Mouse (Mus musculus) heart, embryonic 14.5 days (tissue): Measurements from ENCODE around the gene Trim9. TPM values are rescaled to one million over a fixed set of nuclear protein-coding genes. Genes with fewer than 3 reads are reported as not detected.

Experiments
- ATAC-seq: fragments of 200-750 bp; cut with Nextera tagmentation; 2 replicates; pipeline ENCODE4 v1.8.0; 2017; ENCODE audit warnings: low read depth, moderate TSS enrichment; ENCODE audit not compliant: insufficient number of reproducible peaks, insufficient read depth, low FRiP score
- H3K27ac ChIP-seq, 2 experiments: fragments of 200-500 bp in 1 of 2; fragments of 300-500 bp in 1 of 2; sonication (generic) in 1 of 2; replicated peaks in 1 of 2; 2 replicates each; pipeline ENCODE4 v1.5.1; 2012 to 2014; ENCODE audit warnings: low read depth in 2 of 2, low read length in 2 of 2, control low read depth in 1 of 2, mild to moderate bottlenecking in 1 of 2, mixed read lengths in 1 of 2; ENCODE audit not compliant: control insufficient read depth in 1 of 2, insufficient read depth in 1 of 2
- H3K27me3 ChIP-seq: fragments of 300-500 bp; sonication (generic); 2 replicates; pipeline ENCODE4 v1.6.1; 2014; ENCODE audit warnings: mild to moderate bottlenecking, low read length, control low read depth; ENCODE audit not compliant: control insufficient read depth, insufficient read depth
- H3K36me3 ChIP-seq: fragments of 300-500 bp; sonication (generic); 2 replicates; pipeline ENCODE4 v1.6.1; 2014; ENCODE audit warnings: mild to moderate bottlenecking, control low read depth, low read length, mixed read lengths; ENCODE audit not compliant: control insufficient read depth, insufficient read depth
- H3K4me1 ChIP-seq, 2 experiments: fragments of 200-500 bp in 1 of 2; fragments of 300-500 bp in 1 of 2; sonication (generic) in 1 of 2; 2 replicates each; pipeline ENCODE4 v1.6.1; 2012 to 2014; ENCODE audit warnings: low read length in 2 of 2, control low read depth in 1 of 2, mixed read lengths in 1 of 2; ENCODE audit not compliant: control insufficient read depth in 2 of 2, insufficient read depth in 2 of 2
- H3K4me2 ChIP-seq: fragments of 300-500 bp; sonication (generic); 2 replicates; pipeline ENCODE4 v1.6.1; 2014; ENCODE audit warnings: mild to moderate bottlenecking, low read length
- H3K4me3 ChIP-seq, 2 experiments: fragments of 200-500 bp in 1 of 2; fragments of 300-500 bp in 1 of 2; sonication (generic) in 1 of 2; 2 replicates each; pipeline ENCODE4 v1.5.1; 2012 to 2014; ENCODE audit warnings: low read length in 2 of 2, mild to moderate bottlenecking in 2 of 2, control low read depth in 1 of 2, low read depth in 1 of 2, moderate library complexity in 1 of 2; ENCODE audit not compliant: control insufficient read depth in 1 of 2, insufficient read depth in 1 of 2
- H3K9ac ChIP-seq: fragments of 300-500 bp; sonication (generic); 2 replicates; pipeline ENCODE4 v1.6.1; 2014; ENCODE audit warnings: mild to moderate bottlenecking, low read length
- H3K9me3 ChIP-seq: fragments of 300-500 bp; sonication (generic); 2 replicates; pipeline ENCODE4 v1.6.1; 2016; ENCODE audit warnings: low read length, control low read depth; ENCODE audit not compliant: control insufficient read depth
- WGBS: fragments of 180-500 bp; shearing (Covaris S2); extraction: QIAGEN DNeasy Blood & Tissue Kit; methylation state at CpG from one replicate; pipeline ENCODE4 v1.1.7; 2014; 5-methylcytosine and 5-hydroxymethylcytosine counted together
- polyA plus RNA-seq: library from polyadenylated mRNA; unstranded; fragments of >200 nt; fragmentation: Nextera tagmentation; extraction: Ambion mirVana; gene quantifications from 2 replicates; pipeline ENCODE4 v1.2.1, GENCODE M21; 2014

Gene Trim9
- polyA plus RNA-seq, 1 experiment from 2014 or later: 0.30 TPM

DNA sequence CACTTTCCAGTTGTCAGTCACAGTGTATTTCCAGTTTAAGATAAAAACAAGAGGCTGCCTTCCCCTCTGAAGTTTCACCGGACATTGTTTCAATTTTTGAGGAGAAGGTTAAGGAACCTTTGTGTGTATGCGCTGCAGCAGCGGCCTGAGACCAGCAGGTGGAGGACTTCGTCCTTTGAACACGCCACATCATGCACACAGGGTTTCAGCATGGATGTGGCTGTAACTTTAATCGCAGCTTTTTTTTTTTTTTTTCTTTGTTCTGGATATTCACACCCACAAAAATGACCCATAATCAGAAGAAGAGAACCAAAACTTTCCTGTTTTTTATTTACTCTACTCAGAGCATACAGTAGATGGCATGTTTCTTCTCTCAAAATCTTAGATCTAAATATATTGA, 113.0 kb downstream of the Trim9 start:
- Histone ChIP-seq H3K27ac (no peak overlapping the region), H3K4me3 (no peak overlapping the region), H3K9me3 (no peaks in the 10 kb centered on the region), H3K36me3 (no peaks in the 10 kb centered on the region), H3K9ac (no peak overlapping the region; the same call in 1 of the 2 replicates), H3K4me2 (peak overlapping the region; percentile 67; the same call in 1 of the 2 replicates), H3K4me1 (peaks cover 13 to 16% of the 10 kb centered on the region in 2 experiments), H3K27me3 (no peaks in the 10 kb centered on the region)
- ATAC-seq: no peak
- WGBS: 17% methylated on average over 6 of the region's 6 CpGs

DNA sequence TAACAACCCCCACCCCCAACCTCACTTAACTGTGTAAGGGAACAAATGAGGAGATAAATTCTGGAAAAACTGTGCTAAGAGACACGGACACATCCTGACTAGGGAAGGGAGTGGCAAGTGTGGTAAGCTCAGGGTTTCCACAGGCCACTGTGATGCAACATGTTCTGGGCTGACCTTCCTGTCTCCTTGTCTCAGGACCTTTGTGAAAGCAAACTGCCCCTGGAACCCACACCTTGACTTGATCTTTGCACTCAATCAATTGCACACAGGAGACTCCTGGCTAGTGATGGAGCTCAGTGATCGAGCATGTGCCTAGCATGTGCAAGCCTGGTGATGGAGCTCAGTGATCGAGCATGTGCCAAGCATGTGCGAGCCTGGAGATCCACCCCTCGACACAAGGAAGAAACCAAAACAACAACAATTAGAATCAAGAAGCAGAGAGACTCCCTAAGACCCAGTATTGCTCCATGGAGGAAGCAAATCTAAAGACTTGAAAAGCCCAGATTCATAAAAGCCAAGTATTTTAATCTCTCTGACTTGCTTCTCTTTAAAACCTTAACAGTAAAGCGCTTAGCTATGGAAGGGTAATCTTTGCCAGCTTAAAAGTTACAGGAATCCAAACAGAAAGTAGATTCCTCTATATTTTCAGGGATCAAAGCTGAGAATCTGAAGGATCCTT, 113.6 kb downstream of the Trim9 start:
- no peak for ATAC-seq
- no peaks in the 10 kb centered on the region for H3K9me3 ChIP-seq
- H3K4me3 ChIP-seq: no peak overlapping the region
- WGBS: 81% methylated on average over 6 of the region's 6 CpGs
- H3K9ac ChIP-seq: no peak overlapping the region; the same call in 1 of the 2 replicates
- H3K4me2 ChIP-seq: no peak overlapping the region
- H3K36me3 ChIP-seq: no peaks in the 10 kb centered on the region
- H3K4me1 ChIP-seq: peaks cover 13 to 16% of the 10 kb centered on the region in 2 experiments
- no peak overlapping the region for H3K27ac ChIP-seq
- H3K27me3 ChIP-seq: no peaks in the 10 kb centered on the region

DNA sequence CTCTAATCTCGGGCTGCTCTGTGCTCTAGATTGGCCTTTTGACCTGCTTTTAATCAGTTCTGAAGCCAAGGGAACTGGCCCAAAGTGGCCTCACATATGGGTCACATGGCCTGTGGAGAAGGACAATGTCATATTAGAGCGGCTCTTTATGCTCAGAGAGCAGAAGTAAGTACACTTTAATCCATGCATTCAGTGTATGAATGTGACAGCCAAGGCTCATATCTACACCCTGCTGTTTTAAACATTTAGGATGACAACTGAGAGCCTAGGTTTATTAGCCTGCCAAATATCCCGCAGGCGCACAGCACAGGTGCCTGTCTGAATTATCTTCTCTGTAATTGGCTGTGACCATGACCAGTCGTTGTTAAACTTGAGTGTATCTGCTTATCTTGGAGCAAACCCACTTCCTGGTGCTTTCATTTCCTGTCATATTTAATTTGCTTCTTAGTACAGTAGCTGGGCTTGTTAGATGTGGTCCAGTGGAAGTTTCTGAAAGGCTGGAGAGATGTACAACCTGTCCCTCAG, 115.3 kb downstream of the Trim9 start:
- Histone ChIP-seq H3K27me3 (no peaks in the 10 kb centered on the region), H3K9ac (no peak overlapping the region), H3K4me2 (no peak overlapping the region), H3K9me3 (no peaks in the 10 kb centered on the region), H3K4me3 (no peak overlapping the region), H3K4me1 (peaks cover 16 to 17% of the 10 kb centered on the region in 2 experiments), H3K36me3 (no peaks in the 10 kb centered on the region), H3K27ac (no peak overlapping the region)
- no peak for ATAC-seq
- WGBS: 33% methylated on average over 5 of the region's 5 CpGs

DNA sequence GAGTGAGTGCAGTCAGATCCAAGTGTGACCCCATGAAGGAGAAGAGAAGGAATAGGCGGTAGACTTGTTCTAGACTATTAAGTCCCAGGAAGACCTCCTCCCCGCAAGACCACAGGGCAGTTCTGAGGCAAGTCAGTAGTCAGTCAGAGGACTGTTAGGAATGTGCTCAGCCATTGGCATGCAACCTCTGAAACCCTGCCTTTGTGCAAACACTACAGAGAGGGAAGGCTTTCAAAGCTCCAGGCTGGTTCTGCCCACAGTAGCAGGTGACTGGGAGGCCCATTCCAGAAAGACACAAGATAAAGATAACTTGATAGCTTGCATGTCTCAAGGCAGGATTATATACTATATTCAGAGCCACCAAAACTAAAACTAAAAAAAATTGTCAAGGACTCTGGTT, 116.1 kb downstream of the Trim9 start, which contains the start of gene Pygl:
Pygl (minus strand) TSS at position 195 of the 400 bp plus-strand sequence.
- Histone ChIP-seq H3K4me3 (no peak within 1 kb of the TSS), H3K27ac (peak within 1 kb of the TSS in 1 of 2 experiments; percentile 28; a peak in 1 of 4 replicates), H3K36me3 (no peaks in the 10 kb centered on the region), H3K27me3 (no peaks in the 10 kb centered on the region), H3K4me2 (no peak within 1 kb of the TSS), H3K9me3 (no peaks in the 10 kb centered on the region), H3K9ac (no peak within 1 kb of the TSS), H3K4me1 (peaks cover 16 to 23% of the 10 kb centered on the region in 2 experiments)
- ATAC-seq: no peak
- 79% methylated on average over 2 of the region's 2 CpGs for WGBS

DNA sequence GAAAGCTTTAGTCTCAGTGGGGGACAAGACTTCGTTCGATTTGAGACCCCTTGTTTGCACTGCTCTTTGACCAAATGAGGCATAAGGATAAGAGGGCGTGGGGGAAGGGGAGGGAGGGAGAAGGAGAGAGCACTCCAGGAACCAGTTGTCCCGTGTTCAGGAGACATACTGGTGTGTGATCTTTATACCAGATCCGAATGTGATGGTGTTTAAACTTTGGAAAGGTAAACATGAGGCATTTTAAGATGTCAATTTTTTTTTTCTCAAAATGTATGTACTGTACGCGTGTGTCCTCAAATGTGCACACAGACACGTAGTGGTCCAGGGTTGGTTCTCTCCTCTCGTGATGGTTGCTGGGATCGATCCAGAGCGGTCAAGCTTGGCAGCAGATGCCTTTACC, 119.3 kb downstream of the Trim9 start:
- H3K27me3 ChIP-seq: no peaks in the 10 kb centered on the region
- H3K4me3 ChIP-seq: peak overlapping the region; percentile 60 to 63
- H3K9me3 ChIP-seq: no peaks in the 10 kb centered on the region
- H3K27ac ChIP-seq: peak overlapping the region; percentile 50 to 80
- peak overlapping the region; percentile 90 for H3K4me2 ChIP-seq
- WGBS: 66% methylated on average over 11 of the region's 11 CpGs
- H3K4me1 ChIP-seq: peaks cover 19 to 24% of the 10 kb centered on the region in 2 experiments
- no peaks in the 10 kb centered on the region for H3K36me3 ChIP-seq
- no peak for ATAC-seq
- H3K9ac ChIP-seq: peak overlapping the region; percentile 82

DNA sequence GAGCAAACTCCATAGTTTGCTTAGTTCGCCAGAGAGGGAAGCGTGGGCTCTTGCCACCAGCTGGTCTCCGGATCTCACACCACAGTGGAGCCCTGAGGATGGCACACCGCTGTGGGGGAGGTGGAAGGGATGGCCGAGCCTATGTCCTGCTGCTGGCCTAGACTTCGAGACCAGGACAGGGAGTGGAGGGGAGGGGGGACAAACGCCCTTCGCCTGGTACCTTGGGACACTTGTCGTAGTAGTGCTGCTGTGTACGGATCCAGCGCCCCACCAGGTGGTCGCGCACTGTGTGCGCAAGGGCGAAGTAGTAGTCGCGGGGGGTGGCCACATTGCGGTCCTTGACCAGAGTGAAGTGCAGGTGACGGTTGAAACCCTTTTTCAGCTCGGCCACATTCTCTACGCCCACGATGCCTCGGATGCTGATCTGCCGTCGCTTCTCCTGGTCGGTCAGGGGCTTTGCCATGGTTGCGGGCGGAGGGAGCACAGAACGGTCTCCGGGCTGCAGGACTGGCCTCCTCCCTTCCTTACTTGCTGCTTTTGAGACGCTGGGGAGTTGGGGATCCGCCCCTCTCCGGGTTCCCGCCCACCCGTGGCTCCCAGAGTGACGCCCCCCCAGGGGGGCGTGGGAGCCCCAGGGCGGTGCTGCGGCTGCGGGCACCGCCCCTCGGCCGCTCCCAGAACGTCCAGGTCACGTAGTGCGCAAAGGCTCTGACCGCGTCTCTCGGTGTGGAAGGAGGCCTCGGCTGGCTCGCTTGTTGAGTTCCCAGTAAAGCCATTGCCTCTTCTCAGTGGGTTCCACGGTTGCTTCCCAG, 120.1 kb downstream of the Trim9 start:
- ATAC-seq: peak; percentile 92

DNA sequence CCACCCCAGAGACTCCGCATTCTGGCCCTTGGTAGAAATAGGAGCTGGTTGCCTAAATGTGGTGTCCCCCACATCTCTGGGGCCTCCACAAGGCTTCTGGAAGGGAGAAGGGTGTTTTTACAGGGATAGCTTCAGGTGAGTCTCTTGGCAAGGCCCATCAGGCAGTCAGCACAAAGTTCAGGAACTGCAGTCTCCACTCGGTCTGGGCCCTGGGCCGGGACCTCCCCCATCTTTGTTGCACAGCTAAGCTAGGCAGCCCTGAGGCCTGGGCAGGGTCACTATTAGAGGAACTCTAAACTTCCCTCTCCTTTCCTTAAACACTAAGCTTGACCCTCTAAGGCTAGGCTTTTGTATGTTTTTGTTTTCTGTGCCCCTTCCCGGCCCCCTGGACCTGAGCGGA, 120.8 kb downstream of the Trim9 start:
- H3K27ac ChIP-seq: peak overlapping the region; percentile 40 to 67; a peak in 3 of 4 replicates
- no peaks in the 10 kb centered on the region for H3K9me3 ChIP-seq
- 29% methylated on average over 5 of the region's 5 CpGs for WGBS
- peak overlapping the region; percentile 60 to 63 for H3K4me3 ChIP-seq
- peak overlapping the region; percentile 82 for H3K9ac ChIP-seq
- peak overlapping the region; percentile 90 for H3K4me2 ChIP-seq
- H3K4me1 ChIP-seq: peaks cover 15 to 18% of the 10 kb centered on the region in 2 experiments
- no peaks in the 10 kb centered on the region for H3K36me3 ChIP-seq
- H3K27me3 ChIP-seq: no peaks in the 10 kb centered on the region
- ATAC-seq: no peak

More for the DNA sequence above, 120.1 kb downstream of the Trim9 start:
- Histone ChIP-seq H3K4me3 (peak overlapping the region; percentile 60 to 63), H3K4me2 (peak overlapping the region; percentile 90), H3K27ac (peak overlapping the region; percentile 50 to 80), H3K9ac (peak overlapping the region; percentile 82), H3K36me3 (no peaks in the 10 kb centered on the region), H3K27me3 (no peaks in the 10 kb centered on the region), H3K9me3 (no peaks in the 10 kb centered on the region), H3K4me1 (peaks cover 19 to 24% of the 10 kb centered on the region in 2 experiments)
- WGBS: under 1% methylated on average over 52 of the region's 52 CpGs
